Mouse (Mus musculus) lung, embryonic 15.5 days (tissue): Measurements from ENCODE around the gene Gm21987. TPM values are rescaled to one million over a fixed set of nuclear protein-coding genes. Genes with fewer than 3 reads are reported as not detected.

Experiments used
- ATAC-seq: fragments of 200-750 bp; cut with Nextera tagmentation; 2 replicates; pipeline ENCODE4 v1.8.0; 2017; ENCODE audit warnings: moderate number of reproducible peaks, borderline replicate concordance; ENCODE audit not compliant: low FRiP score, low TSS enrichment; ENCODE audit errors: extremely low read depth
- H3K27ac ChIP-seq: fragments of 300-500 bp; sonication (generic); 2 replicates; pipeline ENCODE4 v1.5.1; 2015; ENCODE audit warnings: moderate library complexity, mild to moderate bottlenecking, inconsistent platforms
- H3K27me3 ChIP-seq: fragments of 300-500 bp; sonication (generic); 2 replicates; pipeline ENCODE4 v1.6.1; 2015; ENCODE audit warnings: inconsistent platforms
- H3K36me3 ChIP-seq: fragments of 300-500 bp; sonication (generic); 2 replicates; pipeline ENCODE4 v1.6.1; 2015; ENCODE audit warnings: inconsistent platforms
- H3K4me1 ChIP-seq: fragments of 300-500 bp; sonication (generic); 2 replicates; pipeline ENCODE4 v1.6.1; 2015; ENCODE audit warnings: inconsistent platforms
- H3K4me2 ChIP-seq: fragments of 300-500 bp; sonication (generic); 2 replicates; pipeline ENCODE4 v1.6.1; 2015; ENCODE audit warnings: inconsistent platforms, mild to moderate bottlenecking, moderate library complexity
- H3K4me3 ChIP-seq: fragments of 300-500 bp; sonication (generic); 2 replicates; pipeline ENCODE4 v1.5.1; 2015; ENCODE audit warnings: mild to moderate bottlenecking, inconsistent platforms
- H3K9ac ChIP-seq: fragments of 300-500 bp; sonication (generic); 2 replicates; pipeline ENCODE4 v1.6.1; 2015; ENCODE audit warnings: inconsistent platforms
- H3K9me3 ChIP-seq: fragments of 300-500 bp; sonication (generic); 2 replicates; pipeline ENCODE4 v1.6.1; 2016; ENCODE audit warnings: inconsistent platforms
- WGBS: fragments of 180-500 bp; shearing (Covaris S2); methylation state at CpG from one replicate; pipeline ENCODE4 v1.1.7; 2015; 5-methylcytosine and 5-hydroxymethylcytosine counted together
- polyA plus RNA-seq: library from polyadenylated mRNA; unstranded; fragments of >200 nt; fragmentation: Nextera tagmentation; extraction: Ambion mirVana; gene quantifications from 2 replicates; pipeline ENCODE4 v1.2.1, GENCODE M21; 2015

Gm21987 gene
- not detected in 2 replicates for polyA plus RNA-seq

- Histone ChIP-seq H3K27ac (peak within 1 kb of the TSS; percentile 86), H3K4me1 (peaks cover 17% of the 10 kb centered on the region), H3K4me3 (peak within 1 kb of the TSS; percentile 79), H3K27me3 (no peaks in the 10 kb centered on the region), H3K9me3 (no peaks in the 10 kb centered on the region), H3K4me2 (peak within 1 kb of the TSS; percentile 62), H3K9ac (peak within 1 kb of the TSS; percentile 84), H3K36me3 (peaks cover 12% of the 10 kb centered on the region; the same call in 1 of the 2 replicates)
- 3% methylated on average over 35 of the region's 35 CpGs for WGBS
- peak; percentile 93 for ATAC-seq
These were observed at the start of gene Gm21987, which contains the start of gene Cox17 for GRCm38 (mm10) chr16:38346529-38347325. Gene Gm21987, plus strand, starts transcription at chr16:38347040. Gene Cox17, plus strand, starts transcription at chr16:38346991.

DNA sequence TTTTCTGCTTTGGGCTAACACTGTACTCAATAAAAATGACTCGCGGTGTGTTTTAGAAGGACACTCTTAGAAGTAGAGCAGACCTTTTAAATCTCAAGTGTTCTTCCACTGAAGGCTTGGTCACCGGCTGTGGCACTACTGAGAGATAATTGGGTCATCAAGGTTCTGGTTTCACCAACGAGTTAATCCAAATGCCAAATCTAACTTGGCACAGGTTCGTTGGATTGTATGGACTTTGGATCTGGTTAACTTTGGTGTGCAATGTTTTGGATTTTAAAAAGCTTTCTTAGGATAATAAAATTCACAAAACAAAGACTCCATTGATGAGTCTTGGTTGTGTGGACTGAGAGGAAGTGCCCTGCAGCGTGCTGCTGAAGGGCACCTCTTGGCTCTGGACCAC lies 48.4 kb upstream of the Gm21987 start:
- no peak for ATAC-seq
- Histone ChIP-seq H3K4me2 (no peak overlapping the region), H3K4me1 (peaks cover 3% of the 10 kb centered on the region; the same call in 1 of the 2 replicates), H3K27ac (no peak overlapping the region), H3K27me3 (no peaks in the 10 kb centered on the region), H3K36me3 (no peaks in the 10 kb centered on the region), H3K4me3 (no peak overlapping the region), H3K9me3 (no peaks in the 10 kb centered on the region), H3K9ac (no peak overlapping the region)
- WGBS: 78% methylated on average over 6 of the region's 6 CpGs

- H3K36me3 ChIP-seq: no peaks in the 10 kb centered on the region
- no peak for ATAC-seq
These were observed 44.5 kb upstream of the Gm21987 start for GRCm38 (mm10) chr16:38302367-38302766.

GRCm38 (mm10) chr16:38304460-38305194 lies 42.2 kb upstream of the Gm21987 start:
- Histone ChIP-seq H3K4me2 (peak overlapping the region; percentile 42), H3K9me3 (no peaks in the 10 kb centered on the region), H3K9ac (no peak overlapping the region), H3K36me3 (no peaks in the 10 kb centered on the region), H3K4me1 (peaks cover 14% of the 10 kb centered on the region), H3K27me3 (no peaks in the 10 kb centered on the region), H3K4me3 (no peak overlapping the region), H3K27ac (no peak overlapping the region)
- 47% methylated on average over 17 of the region's 17 CpGs for WGBS
- peak; percentile 74 for ATAC-seq

More at GRCm38 (mm10) chr16:38302367-38302766, 44.5 kb upstream of the Gm21987 start:
- Histone ChIP-seq H3K4me2 (no peak overlapping the region), H3K4me3 (no peak overlapping the region), H3K27ac (no peak overlapping the region), H3K4me1 (peaks cover 14% of the 10 kb centered on the region), H3K27me3 (no peaks in the 10 kb centered on the region), H3K9me3 (no peaks in the 10 kb centered on the region), H3K9ac (no peak overlapping the region)
- 89% methylated on average over 13 of the region's 13 CpGs for WGBS

GRCm38 (mm10) chr16:38306571-38307220 lies 40.1 kb upstream of the Gm21987 start:
- H3K4me3 ChIP-seq: no peak overlapping the region
- no peak overlapping the region for H3K9ac ChIP-seq
- no peak for ATAC-seq
- no peaks in the 10 kb centered on the region for H3K27me3 ChIP-seq
- H3K27ac ChIP-seq: no peak overlapping the region
- H3K4me1 ChIP-seq: peaks cover 14% of the 10 kb centered on the region
- H3K4me2 ChIP-seq: no peak overlapping the region
- H3K9me3 ChIP-seq: no peaks in the 10 kb centered on the region
- no peaks in the 10 kb centered on the region for H3K36me3 ChIP-seq
- 45% methylated on average over 18 of the region's 18 CpGs for WGBS

DNA sequence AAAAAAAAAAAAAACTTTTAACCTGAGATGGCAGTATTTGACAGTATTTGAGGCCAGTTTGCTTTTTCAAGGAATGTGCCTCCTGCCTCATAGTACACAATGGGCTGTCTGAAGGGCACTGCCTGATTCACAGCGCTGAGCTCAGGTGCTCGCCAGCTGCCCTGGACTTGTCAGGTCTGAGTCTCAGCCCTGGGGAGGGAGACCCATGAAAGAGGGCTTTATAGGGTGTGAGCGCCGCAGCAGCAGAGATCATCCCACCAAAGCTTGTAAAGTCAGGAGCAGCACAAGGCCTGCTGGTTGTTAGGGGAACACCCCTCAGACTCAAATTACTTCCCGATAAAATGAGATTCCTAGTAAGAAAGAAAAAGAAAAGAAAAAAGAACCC lies 39.6 kb upstream of the Gm21987 start:
- H3K27ac ChIP-seq: no peak overlapping the region
- H3K4me1 ChIP-seq: peaks cover 14% of the 10 kb centered on the region
- no peak overlapping the region for H3K9ac ChIP-seq
- ATAC-seq: no peak
- 43% methylated on average over 5 of the region's 5 CpGs for WGBS
- H3K27me3 ChIP-seq: no peaks in the 10 kb centered on the region
- no peak overlapping the region for H3K4me2 ChIP-seq
- H3K36me3 ChIP-seq: no peaks in the 10 kb centered on the region
- no peak overlapping the region for H3K4me3 ChIP-seq
- no peaks in the 10 kb centered on the region for H3K9me3 ChIP-seq

DNA sequence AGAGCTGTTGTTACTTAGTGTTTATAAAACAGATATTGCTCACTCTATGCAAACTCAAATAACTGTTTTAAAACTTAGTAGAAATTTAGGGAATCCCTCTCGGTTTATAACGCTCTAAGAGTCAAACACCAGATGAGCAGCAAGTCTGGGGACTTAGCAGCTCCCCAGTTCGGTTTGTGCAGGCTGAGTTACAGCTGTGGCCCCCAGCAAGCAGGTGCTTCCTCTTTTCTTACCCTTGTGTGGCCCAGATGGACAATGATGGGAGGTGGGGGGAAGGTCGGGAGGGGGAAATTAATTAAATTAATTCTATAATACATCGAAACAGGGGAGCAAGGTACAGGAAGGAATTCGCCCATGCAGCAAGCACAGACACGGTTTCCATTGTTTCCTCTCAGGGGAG lies 39.2 kb upstream of the Gm21987 start:
- Histone ChIP-seq H3K4me1 (peaks cover 14% of the 10 kb centered on the region), H3K27me3 (no peaks in the 10 kb centered on the region), H3K9me3 (no peaks in the 10 kb centered on the region), H3K9ac (no peak overlapping the region), H3K27ac (no peak overlapping the region), H3K4me3 (no peak overlapping the region), H3K4me2 (no peak overlapping the region), H3K36me3 (no peaks in the 10 kb centered on the region)
- WGBS: 63% methylated on average over 7 of the region's 7 CpGs
- ATAC-seq: no peak

- WGBS: 88% methylated on average over 11 of the region's 11 CpGs
These were observed 38.6 kb upstream of the Gm21987 start for GRCm38 (mm10) chr16:38308195-38308594.

GRCm38 (mm10) chr16:38318492-38318891 lies 28.3 kb upstream of the Gm21987 start:
- Histone ChIP-seq H3K27ac (no peak overlapping the region), H3K36me3 (no peaks in the 10 kb centered on the region), H3K9ac (no peak overlapping the region), H3K4me3 (no peak overlapping the region), H3K27me3 (no peaks in the 10 kb centered on the region), H3K4me2 (no peak overlapping the region), H3K9me3 (no peaks in the 10 kb centered on the region), H3K4me1 (no peaks in the 10 kb centered on the region)
- WGBS: 71% methylated on average over 9 of the region's 9 CpGs
- ATAC-seq: no peak

More at GRCm38 (mm10) chr16:38308195-38308594, 38.6 kb upstream of the Gm21987 start:
- Histone ChIP-seq H3K27me3 (no peaks in the 10 kb centered on the region), H3K4me2 (no peak overlapping the region), H3K4me1 (peaks cover 14% of the 10 kb centered on the region), H3K9ac (no peak overlapping the region), H3K9me3 (no peaks in the 10 kb centered on the region), H3K36me3 (no peaks in the 10 kb centered on the region), H3K4me3 (no peak overlapping the region), H3K27ac (no peak overlapping the region)
- no peak for ATAC-seq

- H3K4me1 ChIP-seq: no peaks in the 10 kb centered on the region
- H3K36me3 ChIP-seq: no peaks in the 10 kb centered on the region
- no peaks in the 10 kb centered on the region for H3K9me3 ChIP-seq
- 87% methylated on average over 4 of the region's 4 CpGs for WGBS
- no peaks in the 10 kb centered on the region for H3K27me3 ChIP-seq
- H3K27ac ChIP-seq: no peak overlapping the region
- H3K4me2 ChIP-seq: no peak overlapping the region
- no peak overlapping the region for H3K4me3 ChIP-seq
- H3K9ac ChIP-seq: no peak overlapping the region
- no peak for ATAC-seq
These were observed 27.8 kb upstream of the Gm21987 start for GRCm38 (mm10) chr16:38319087-38319486.

DNA sequence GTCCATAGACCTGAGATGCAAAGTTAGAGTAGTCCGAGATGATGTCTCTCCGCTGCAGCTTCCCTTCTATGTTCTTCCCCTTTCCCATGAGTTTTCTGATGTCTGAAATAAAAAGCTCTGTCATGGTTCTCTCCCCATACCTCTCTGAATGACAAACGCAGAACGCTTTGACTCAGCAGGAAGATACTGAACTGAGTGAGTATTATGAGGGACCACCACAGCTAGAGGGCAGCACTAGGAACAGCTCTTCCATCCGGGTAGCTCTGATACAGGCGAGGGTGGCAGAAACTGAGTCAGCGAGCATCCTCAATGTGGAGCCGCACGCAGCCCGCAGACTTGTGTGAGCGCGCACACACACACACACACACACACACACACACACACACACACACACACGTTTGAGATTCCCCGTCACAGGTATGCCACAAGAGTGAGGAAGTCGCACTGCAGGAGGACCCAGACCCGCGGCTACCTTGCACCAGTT lies 25.3 kb upstream of the Gm21987 start:
- WGBS: 22% methylated on average over 17 of the region's 17 CpGs
- no peak for ATAC-seq
- H3K27ac ChIP-seq: no peak overlapping the region
- no peaks in the 10 kb centered on the region for H3K27me3 ChIP-seq
- no peaks in the 10 kb centered on the region for H3K9me3 ChIP-seq
- H3K36me3 ChIP-seq: no peaks in the 10 kb centered on the region
- no peak overlapping the region for H3K4me3 ChIP-seq
- H3K9ac ChIP-seq: no peak overlapping the region
- H3K4me2 ChIP-seq: peak overlapping the region; percentile 43
- H3K4me1 ChIP-seq: no peaks in the 10 kb centered on the region
